Mouse (Mus musculus) megakaryocyte, adult 5-6 weeks (primary cell): ENCODE measurements around the gene Prkrip1. TPM values are rescaled to one million over a fixed set of nuclear protein-coding genes. Genes with fewer than 3 reads are reported as not detected.

Experiments used
- ATAC-seq: 2 replicates; pipeline ENCODE4 v1.8.0; 2016; ENCODE audit warnings: mild to moderate bottlenecking, inconsistent platforms; ENCODE audit not compliant: poor library complexity, severe bottlenecking
- total RNA-seq, 2 experiments: library from RNA; stranded (forward) in 1 of 2; stranded (reverse) in 1 of 2; fragments of 153-499, 151-499 nt in 1 of 2; fragments of 221-1000, 200-1000 nt in 1 of 2; gene quantifications; 2 replicates each; pipeline versions ENCODE4 v1.2.3 to v1.2.4; 2015 to 2017

Prkrip1 gene
- total RNA-seq, 2 experiments from 2014 or later, result 15.7 to 46.0 TPM

DNA sequence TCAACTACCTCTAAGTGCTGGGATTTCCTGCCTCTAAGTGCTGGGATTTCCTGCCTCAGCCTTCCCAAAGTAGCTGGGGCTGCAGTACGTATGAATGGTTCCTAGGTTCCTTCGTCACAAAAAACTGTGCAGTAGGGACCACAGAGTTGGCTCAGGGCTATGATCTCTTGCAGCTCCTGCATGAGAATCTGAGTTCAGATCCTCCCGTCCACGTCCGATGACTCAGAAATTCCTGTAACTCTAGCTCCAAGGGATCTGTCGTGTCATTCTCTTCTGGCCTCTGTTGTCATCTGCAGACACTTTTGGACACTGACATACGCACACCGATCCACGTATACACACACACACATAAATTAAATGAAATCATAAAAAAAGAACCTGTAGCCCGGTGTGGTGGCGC, 14.0 kb upstream of the Prkrip1 start:
- no peak for ATAC-seq

DNA sequence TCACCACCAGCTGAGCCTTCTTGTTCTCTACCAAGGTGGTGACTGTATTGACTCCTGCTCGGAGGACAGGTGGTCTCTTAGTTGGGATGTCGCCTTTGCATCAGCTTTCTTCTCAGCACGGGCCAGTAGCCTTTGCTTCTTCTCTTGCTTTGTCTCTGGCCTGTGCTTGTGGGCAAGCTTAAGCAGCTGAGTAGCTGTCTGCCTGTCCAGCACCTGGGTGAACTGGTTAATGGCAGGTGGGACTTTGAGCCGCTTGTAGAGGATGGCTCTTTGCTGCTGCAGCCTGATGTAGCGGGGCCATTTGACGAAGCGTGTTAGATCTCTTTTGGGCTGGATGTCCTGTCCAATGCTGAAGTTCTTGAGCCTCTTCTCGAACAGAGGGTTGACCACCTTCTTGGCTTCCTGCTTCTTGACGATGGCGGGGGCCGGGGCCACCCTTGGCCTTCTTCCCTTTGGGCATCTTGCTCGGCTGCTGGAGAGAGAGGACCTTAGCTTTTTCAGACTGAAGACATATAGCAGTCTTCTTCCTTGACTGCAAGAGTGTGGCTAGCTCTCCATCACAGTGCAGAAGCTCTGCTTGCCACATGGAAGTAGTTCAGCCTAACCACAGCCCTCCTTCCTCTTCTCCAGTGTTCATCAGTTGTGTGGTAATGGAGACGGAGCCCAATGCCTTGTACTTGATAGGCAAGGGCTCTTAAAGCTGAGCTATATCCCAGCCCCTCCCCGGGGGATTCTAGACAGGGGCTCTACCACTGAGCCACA, 12.8 kb upstream of the Prkrip1 start:
- peak; percentile 88 for ATAC-seq

DNA sequence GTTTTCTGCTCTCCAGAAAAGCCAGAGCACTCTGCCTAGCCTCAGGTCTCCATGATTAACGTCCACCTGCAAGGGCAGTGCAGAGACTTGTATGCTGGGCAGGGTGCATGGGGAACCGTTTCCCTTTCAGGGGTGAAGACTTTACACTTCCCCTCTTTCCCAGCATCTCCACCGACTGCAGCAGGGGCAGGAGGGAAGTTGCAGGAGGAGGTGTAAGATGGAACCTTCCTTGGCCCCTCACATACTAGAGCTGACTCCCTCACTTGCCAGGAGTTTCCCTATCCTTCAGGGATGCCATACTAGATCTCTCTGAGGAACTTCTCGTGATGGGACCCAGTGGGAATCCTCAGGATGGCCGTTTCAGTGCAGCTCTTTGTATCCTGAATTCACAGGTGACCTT, 11.8 kb upstream of the Prkrip1 start:
- ATAC-seq, result peak; percentile 56

DNA sequence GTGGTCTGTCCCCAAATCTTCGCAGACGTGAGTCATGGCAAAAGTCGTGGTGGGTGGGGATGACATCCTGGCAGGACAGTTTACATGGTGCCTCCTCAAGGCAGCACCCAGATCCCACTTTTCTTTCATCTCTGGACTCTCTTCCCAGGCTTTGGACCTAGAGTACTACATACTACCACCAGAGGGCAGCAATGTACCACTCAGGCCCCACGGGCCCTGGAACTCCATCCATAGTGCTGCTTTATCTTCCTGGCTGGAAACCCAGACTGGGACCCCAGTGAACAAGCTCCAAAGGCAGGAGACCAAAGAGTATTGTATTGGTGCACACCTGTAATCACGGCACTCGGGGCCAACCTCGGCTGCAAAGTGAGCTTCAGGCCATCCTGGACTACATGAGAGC, 3.1 kb upstream of the Prkrip1 start:
- peak; percentile 46; the same call in 1 of the 2 replicates for ATAC-seq

DNA sequence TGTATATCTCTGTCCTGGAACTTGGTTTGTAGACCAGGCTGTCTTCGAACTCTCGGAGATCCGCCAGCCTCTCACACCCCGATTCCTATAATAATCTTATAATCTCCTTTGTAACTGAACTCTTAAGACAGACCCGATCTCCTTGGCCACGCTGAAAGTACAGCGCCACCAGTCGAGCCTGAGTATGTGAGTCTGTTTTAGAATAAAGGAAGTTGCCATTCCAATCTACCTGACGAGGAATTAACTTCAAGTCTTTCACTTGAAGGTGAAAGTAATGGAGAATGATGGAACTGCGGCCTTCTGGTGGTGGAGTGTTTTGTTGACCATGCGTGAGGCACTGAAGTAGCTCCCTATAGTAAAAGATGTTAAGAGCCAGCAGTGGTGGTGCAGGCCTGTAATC, 763 bp upstream of the Prkrip1 start:
- no peak for ATAC-seq

DNA sequence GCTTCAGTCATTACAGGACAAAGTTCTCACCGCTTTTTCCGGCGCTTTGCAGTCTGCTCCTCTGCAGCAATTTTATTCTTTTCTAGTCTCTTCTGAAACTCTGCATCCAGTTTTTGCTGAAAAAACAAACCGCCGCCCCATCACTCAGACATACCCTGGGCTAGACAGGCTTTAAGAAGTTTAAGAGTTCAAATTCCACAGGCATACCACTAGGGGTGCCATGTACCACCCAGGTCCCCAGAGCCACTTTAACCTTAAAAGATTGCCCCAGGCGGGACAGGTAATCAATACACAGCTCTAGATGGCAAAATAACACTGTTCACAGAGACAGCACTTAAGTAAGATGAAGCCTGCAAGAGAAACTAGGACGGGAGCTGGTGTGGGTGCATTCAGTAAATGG, 6.9 kb downstream of the Prkrip1 start:
- no peak for ATAC-seq

DNA sequence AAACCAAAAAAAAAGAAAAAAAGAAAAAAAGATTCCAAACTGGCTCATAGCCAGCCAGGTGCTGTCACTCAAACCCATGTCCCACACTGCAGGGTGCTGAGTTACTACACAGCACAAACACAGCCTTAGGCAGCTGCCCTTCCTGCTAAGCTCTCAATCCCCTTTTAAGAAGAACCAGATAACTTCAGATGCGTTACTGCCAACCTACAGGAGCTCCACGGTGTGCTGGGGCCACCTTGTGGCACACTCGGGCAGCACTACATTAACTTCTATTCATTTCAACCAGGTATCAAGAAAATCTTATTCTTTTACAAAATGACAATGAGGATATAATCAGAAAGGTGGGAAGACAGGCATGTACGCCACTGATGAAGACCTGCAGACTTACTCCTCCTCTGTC, 12.0 kb downstream of the Prkrip1 start:
- peak; percentile 92 for ATAC-seq

DNA sequence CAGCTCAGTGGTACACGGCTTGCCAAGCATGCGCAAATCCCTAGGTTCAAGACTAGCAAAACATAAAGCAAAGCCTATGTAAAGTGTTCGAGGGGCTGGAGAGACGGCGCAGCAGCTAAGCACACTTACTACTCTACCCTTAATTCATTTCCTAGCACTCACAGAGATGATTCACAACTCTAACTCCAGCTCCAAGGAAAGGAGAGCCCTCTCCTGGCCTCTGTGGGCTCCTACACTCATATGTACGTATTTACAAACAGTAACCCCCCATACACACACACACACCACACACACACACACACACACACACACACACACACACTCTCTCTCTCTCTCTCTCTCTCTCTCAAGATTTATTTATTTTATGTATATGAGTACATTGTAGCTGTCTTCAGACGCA, 15.0 kb downstream of the Prkrip1 start:
- no peak for ATAC-seq

DNA sequence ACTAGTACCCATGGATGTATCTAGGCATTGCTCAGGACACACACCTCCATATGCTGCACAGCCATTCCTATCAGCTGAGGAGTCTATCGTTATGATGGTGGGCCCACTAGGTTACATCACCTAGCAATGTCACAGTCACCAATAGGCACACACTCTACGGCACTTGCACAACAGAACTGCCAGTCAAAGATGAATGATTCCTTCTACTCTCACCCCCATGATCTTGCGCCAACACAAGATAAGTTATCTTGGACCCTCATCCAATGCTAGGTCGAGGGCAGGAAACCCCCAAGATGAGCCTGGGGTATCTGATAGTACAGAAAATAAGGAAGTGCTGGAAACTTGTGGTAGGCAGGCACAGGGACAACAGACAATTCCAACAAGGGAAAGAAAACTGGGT, 15.9 kb downstream of the Prkrip1 start:
- no peak for ATAC-seq

DNA sequence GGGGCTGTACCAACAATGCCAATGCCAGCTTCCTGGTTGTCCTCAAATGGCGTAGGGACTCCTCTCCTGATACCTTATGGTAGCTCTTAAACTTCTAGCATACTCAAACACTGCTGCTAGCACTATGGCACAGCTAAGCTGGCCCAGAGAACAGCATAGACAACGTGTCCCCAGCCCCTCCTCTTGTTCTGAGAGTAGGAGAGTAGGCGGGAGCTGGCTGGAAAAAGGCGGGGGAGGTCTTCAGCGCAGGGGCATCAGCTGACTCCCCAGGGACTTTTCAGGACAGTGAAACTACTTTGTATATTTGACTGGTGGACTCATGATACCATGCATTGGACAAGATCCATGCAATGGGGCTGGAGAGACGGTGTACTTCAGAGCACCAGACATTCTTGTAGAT, 16.7 kb downstream of the Prkrip1 start:
- ATAC-seq, result no peak

DNA sequence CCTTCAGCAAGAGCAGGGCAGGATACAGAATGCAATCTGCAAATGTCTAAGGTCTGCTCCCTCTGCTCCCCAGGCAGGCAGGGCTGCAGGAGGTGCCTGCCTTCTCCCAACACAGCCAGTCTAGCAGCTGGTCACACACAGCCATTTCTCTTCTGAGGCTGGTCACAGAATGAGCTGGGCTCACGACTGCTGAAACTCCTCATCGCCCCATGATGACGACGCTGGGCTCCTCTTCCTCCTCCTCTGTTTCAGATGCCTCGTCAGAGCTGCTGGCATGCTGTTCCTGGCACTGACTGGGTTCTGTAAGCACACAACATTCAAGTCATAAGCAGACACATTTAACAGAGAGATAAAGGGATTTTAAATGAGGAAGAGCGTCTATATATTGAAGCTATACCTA, 17.6 kb downstream of the Prkrip1 start:
- ATAC-seq, result no peak

DNA sequence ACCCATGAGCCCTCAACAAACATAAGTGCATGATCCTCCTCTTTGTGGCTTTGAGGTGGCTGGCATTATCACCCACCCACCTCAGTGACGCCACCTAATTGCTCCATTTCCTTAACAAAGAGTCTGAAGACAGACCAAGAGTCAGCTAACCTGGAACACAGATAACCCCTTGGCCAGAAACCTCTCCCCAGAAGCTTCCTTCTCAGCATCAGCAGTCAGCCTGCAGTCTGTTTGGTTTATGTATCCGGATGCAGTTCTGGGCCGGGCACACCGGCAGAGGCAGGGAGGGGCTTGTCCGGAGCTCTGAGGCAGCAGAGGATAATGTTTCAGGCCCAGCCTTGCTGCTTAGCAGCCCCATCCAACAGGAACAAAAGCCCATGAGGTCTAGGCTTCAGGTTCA, 19.2 kb downstream of the Prkrip1 start:
- ATAC-seq, result peak; percentile 92

DNA sequence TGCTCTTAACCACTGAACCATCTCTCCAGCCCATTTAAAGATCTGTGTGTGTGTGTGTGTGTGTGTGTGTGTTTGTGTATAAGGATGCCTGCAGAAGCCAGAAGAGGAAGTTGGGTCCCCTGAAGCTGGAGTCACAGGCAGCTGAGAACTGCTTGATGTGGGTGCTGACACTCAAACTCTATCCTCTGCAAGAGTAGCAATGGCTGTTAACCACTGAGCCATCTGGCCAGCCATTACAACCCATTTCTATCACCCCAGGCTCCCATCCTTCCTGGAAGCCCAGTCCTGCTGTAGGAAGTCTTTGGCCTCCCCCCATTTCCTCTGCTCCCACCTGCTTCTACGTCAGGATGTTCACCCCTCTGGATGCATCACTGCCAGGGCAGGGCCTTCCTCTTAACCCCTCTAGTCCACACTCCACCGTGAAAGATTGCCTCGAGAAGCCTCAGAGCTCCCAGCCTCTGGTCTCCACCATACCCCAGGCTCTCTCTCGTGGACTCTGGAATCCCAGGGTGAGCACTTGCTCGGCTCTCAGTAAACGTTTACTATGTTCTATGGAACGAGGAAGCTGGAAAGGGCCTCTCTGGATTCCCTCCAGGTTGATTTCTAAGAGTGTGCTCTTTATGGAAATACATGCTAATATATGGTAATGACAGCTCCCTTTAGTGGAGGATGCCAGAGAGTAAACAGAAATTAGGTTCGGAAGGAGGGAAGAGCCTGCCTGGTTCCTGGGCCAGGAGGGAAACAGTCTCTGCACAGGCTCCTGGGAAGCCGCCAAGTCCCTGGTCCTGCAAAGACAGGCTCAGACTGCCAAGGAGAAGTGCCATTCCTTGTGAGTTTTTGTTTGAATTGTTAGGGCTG, 24.9 kb downstream of the Prkrip1 start:
- ATAC-seq, result no peak

DNA sequence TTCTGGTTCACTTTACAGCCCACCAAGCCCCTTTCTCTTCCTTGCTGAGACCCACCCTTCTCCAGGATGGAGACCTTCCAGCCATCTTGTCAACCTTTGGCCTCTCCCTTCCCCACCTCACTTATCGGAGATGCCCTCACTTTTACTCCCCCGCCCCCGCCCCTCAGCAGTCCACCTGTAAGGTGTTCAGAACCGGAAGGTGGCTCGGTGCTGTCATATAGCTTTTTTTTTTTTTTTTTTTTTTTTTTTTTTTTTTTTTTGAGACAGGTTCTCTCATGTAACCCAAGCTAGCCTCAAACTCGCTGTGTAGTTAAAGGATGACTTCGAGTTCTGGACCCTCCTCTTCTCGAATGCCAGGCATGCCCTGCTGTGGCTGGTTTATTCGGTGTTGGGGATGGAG, 25.8 kb downstream of the Prkrip1 start:
- ATAC-seq, result no peak

DNA sequence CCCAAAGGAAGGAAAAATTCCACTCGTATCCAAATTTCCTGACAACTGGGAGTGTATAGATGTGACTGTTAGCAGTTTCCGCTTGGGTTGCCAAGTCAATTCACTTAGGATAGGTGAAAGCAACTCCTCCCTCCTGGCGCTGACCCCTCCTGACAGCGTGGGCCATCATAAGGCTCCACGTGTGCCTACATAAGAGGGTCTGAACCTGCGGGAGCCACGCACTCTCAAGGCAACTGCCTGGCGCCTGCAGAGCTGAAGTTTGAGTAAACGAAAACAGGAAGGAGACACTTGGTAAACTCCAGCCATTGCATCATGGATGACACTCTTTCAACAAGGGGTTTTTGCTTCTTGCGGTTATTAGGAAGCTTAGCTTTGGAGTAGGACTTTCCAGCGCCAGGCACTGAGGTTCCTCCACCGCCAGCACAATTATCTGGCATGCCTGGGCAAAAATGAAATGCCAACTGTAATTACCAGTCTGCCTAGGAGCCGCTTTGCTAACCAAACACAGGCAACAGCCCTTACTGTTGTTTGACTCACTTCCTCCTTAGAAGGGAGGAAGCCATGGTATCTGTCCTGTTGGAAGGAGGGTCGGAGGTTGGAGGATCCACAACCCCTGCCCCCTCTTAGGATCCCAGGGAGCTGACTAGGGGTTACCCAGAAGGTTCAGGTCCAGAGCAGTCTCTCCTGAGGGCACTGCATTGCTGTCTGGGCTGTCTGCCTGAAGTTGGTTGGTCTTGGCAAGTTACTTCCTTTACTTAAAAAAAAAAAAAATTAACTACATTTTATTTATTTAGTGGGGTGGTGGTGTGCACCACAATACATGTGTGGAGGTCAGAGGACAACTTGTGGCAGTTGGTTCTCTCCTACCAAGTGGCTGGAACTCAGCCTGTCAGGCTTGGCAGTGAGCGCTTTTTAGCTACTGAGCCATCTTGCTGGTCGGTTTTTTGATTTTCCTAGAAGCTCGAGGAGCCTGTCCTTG, 27.1 kb downstream of the Prkrip1 start:
- peak; percentile 71 for ATAC-seq

DNA sequence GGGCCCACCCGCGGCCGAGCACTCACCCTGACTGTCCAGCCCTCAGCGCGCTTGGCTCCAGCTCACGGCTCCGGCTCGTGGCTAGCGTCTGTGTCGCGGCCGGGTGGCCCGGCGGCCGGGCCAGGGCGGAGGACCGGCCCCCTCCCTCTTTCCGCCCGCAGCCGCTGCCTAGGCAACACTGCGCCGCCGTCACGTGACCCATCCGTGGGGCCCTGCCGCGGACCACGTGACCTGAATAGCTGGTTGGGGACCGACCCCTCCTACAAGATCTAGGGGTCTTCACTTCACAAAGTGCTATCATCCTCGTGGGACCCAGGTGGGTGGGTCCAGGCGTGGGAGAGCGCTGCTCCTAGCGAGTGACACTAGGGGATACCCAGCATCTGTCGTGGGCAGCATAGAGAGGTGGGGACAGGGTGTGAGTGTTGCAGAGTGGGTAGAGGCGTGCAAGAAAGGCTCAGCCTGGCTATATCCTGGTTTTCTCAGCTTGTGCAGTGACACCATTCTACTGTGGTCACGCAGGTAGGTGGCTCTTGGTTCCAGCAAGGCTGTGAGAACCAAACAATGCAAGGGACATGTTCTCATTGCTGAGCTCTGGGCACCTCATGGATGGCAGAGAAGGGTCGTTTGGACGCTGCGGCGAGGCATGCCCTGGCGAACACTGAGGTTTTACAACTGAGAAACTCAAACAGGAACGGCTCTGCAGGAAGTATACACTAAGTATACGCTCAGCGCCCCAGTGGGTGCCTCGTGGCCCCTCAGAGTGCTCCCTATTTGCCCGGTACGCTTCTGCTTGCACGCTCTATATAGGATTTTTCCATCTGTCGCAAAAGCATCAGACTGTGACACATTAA, 28.0 kb downstream of the Prkrip1 start, which contains the start of gene Orai2:
TSS of gene Orai2 (minus strand) at position 202 of the 851 bp plus-strand sequence.
- peak; percentile 61 for ATAC-seq

DNA sequence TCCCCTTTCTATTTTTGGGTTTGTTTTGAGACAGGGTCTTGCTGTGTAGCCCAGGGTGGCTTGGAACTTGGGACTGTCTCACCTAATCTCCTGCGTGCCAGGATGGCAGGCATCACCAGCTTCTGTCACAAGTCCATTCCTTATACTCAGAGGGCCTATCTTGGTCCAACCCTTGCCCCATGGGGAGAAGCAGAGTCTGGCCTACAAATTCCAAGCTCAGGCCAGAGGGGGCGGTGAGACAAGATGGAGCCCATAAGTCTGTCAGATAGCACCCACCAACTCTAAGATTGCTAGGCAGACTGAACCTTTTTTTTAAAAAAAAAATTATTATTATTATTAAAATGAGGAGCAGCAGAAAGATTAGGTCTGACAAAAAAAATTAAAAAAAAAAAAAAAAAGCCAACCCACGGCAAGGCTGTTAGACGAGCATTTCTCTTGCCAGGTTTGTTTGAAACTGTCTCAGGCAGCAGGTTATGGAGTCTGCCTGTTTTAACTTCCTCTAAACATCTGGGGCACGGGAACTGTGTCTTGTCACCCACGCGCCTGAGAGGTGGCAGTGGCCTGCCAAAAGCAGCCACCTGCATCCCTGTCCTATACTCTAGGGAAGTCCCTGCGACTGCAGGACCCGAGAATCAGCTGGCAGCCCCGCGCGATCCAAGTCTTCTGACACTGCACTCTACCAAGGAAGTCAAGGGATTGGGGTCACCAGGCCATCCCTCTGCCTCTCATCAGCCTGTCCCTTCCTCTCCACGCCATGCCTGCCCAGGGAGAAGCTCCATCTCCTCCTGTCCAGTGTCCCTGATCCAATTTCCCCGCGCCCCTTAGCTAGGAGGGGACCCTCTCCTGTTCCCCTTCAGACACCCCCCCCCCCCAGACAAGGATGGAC, 28.9 kb downstream of the Prkrip1 start:
- ATAC-seq, result peak; percentile 43

DNA sequence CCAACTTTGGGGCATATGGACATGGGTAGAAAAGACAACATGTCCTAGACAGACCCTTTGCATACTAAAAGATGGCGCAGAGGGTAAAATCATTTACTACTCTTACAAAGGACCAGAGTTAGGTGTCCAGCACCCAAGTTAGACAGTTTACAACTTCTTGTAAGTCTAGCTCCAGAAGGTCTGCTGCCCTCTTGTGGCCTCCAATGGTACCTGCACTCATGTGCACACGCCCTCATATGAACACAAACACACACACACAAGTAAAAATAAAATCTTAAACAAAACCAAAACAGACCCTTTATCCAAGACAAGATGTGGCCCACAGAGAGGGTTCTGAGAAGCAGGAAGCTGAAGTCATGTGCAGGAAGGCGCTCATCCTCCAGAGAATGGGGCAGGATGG, 30.7 kb downstream of the Prkrip1 start:
- no peak for ATAC-seq

DNA sequence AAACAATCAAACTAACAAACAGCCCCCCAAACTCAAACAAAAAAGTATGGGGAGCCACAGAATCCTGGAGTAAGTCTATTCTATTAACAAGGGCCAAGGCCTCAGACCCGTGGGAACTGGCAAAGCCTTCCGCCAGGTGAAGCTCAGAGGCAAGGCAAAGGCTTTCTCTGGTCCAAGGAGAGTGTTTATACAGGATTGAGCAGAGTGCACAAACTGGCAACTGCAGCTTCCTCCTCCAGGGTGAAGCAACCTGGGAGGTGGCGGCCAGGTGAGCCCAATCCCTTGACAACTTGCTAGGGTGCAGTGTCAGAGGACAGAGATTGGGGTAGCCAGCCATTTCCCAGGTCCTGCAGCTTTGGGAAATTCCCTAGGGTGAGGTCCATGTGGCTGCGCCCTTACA, 31.5 kb downstream of the Prkrip1 start:
- ATAC-seq, result no peak
